Mouse (Mus musculus) layer of hippocampus, postnatal 14 days (tissue): ENCODE data around the gene Trmt44. TPM values are rescaled to one million over a fixed set of nuclear protein-coding genes. Genes with fewer than 3 reads are reported as not detected.
A peak's percentile ranks its signal among the peaks of the same experiment; 100 is the strongest.
"Not testable (repeated sequence)": the region's sequence is repeated elsewhere in the genome, so short reads cannot be mapped to it uniquely, and the experiment has no call there.

Experiments
- DNase-seq, 2 experiments: peaks; one replicate each; pipeline ENCODE4 v3.0.0; 2021 to 2022; ENCODE audit warnings: low spot score in 2 of 2, mixed read lengths in 1 of 2
- total RNA-seq, 2 experiments: library from RNA; stranded (reverse); gene quantifications; 2 replicates each; pipeline ENCODE4 v1.2.3; 2021

The Trmt44 gene
- total RNA-seq, 2 experiments from 2014 or later, result 7.8 to 8.9 TPM

DNA sequence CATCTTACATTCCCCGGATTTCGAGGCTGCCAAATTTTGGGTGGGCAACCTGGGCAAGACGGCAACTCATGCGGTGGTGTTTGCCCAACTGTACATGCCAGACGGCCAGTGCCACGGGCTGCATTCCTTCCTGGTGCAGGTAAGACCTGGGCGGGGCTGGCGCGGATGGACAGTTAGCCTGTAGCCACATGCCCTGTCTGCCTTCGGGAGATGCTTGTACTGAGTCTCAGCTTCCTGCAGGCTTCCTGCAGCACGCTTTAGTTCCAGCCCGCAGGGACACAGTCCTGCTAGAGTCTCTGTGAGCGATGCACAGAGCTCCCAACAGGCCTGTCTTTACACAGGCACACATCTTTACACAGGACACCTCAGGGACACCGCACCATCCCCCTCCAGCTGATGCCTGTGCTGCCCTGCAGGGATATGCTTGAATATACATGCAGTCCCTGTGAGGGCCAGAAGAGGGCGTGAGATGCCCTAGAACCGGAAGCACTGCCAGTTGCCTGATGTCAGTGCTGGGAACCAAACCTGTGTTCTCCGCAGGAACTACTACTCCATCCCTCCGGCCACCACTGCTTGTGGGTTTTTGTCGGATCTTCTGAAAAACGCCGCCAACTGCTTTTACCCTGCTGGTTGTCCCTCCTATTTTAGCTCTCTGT, 17.3 kb upstream of the Trmt44 start:
- no peak for DNase-seq

GRCm38 (mm10) chr5:35591497-35591896, 16.6 kb upstream of the Trmt44 start:
- no peak for DNase-seq

- DNase-seq, result not testable (repeated sequence)
Observed at GRCm38 (mm10) chr5:35584259-35584658, 9.4 kb upstream of the Trmt44 start.

DNA sequence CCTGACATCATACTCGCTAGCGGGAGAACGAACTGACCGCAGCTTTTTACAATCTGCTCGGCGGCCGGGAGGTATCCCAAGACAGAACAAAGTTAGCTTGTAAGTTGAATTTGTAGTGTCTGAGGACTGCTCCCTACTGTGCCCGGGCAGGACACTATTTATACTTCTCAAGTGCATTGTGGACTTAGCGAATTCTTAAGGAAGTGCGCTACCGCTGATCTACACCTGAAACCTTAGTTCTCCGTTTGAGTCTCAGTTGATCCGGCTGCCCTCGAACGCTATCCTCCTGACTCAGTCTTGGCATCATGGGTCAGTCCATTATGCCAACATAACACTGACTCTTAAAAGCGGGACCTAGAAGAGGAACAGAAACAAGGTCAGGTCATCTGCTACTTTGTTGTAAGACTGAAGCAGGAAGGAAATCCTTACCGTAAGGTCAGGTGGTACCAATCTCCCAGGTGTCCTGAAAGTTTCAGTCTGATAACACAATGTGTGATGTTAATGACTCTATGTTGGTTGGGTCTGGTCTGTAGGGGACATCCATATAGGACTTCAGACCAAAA, 8.4 kb upstream of the Trmt44 start:
- DNase-seq, result no peak

DNA sequence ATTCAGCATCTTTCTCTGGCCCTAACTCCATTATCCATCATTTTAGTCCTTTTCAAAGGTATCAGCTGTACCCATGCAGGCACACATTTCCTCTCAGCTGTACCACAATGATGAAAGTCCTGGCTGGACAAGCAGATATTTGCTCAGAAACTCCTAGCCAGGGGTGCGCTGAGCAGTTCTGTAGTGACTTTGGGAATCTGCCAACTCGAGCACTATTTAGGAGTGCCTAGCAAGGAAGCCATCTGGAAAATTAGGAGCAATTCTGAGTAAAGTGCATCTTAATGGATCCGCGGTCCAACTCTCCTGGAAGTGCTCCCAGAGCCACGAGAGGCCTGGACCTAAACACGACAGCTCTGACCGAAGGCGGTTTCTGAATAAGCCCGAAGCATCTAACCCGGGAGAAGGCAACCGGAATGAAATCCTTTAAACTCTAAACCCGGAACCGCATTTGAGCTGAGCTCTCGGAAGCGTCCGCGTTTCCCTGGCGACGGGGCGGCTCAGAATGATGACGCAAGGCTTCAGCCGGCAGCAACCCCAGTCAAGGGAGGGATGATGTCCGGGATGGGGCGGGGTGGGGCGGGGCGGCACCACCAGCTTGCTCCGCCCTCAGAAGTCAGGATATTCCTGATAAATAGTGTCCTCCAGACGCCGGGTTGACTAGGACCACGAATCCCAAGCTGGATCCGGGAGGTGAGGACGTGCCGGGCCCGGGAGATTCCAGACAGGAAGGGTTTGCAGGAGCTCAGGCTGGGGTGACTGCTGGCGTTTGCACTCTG, 7.8 kb upstream of the Trmt44 start, which contains the start of gene Acox3:
Acox3 (plus strand) TSS at position 596 of the 776 bp plus-strand sequence.
- DNase-seq, result peak; percentile 94 to 98

DNA sequence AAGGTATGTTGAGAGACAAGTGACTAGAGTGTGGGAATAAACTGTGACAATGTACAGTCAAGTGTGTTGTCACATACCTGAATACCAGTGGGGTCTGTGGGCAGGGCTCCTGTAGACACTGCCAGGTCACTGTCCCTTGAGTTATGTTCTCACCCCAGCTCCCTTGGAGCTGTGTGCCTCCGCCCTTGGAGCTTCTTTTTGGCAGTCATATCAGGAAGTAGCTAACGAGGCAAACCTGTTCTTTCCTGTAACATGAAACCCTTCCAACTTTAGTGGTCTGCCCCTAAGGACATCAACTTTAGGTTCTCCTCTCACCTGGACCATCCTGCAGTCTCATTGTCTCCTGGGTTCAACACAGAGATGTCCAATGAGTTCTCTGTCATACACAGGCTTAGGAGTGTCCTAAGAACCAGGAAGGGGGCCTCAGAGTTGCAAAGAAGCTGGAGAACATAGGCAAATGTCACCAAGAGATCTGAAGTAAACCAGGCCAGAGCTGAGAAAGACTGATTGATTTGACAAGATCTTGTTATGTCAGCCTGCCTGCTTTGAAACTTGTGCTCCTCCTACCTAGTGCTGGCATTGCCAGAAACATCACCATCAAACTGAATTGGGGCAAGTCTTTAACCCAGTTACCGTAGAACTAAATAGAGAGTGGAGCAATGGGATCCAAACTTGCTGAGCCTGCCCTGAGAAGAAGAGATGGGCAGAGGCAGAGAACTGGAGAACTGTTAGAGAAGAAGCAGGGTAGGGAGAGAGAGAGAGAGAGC, 5.5 kb upstream of the Trmt44 start:
- DNase-seq, result no peak

- no peak for DNase-seq
Observed at GRCm38 (mm10) chr5:35579247-35579893, 4.5 kb upstream of the Trmt44 start.

DNA sequence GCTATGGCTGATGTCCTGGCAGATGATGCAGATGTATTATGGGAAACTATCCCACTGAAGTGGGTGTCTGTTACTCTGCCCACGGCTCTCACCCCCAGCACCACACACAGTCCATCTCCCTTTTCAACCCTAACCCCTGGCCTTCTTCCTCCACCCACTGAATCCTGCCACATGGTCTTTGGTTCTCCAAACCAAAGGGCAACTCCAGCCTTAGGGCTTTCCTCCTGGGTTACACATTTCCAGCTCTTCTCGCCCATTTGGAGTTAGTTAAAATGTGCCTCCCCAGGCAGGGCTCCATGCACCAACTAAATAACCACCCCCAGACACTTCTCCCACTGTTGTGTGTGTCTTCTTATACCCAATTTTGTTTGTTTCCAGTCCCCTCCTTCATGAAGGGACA, 3.5 kb upstream of the Trmt44 start:
- DNase-seq, result no peak

- DNase-seq, result no peak
Observed at GRCm38 (mm10) chr5:35576409-35577020, 1.6 kb upstream of the Trmt44 start.

- no peak for DNase-seq
Observed at GRCm38 (mm10) chr5:35571546-35571945, 3.3 kb downstream of the Trmt44 start.

DNA sequence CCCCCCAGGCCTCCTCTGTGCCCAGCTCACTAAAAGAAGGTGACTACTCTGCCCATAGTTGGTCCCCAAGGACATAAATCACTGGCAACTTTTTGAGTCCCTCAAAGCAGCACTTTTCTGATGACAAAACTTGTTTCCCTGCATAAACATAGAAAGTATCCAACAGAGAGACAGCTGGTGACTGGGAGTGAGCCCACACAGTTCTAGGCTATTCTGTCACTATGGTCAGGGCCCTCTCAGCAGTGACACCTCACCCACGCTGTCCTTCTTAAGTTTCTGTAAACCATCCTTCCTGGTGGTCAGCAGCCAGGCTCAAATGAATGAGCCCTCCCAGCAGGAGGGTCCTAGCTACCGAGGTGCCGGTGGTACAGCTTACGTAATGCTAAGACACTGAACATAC, 8.2 kb downstream of the Trmt44 start:
- no peak for DNase-seq

GRCm38 (mm10) chr5:35565217-35565616, 9.7 kb downstream of the Trmt44 start:
- no peak for DNase-seq

DNA sequence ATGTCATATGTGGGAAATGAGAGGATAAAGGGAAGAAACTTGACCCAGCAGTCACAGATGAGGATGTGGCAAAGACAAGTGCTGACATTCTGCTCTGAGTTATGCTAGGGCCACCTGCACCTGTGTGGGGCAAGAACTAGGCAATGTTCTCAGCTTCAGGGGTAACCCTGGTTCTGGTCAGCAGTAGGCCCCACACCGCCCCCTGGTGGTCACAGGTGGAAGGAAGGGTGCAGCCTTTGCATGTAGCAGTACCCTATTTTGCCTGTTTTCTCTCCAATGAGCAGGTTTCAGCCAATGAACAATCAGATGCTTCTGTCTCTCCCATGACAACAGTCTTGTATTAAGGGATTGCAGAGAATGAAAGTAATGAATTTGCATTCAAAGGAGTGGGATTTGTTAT, 11.4 kb downstream of the Trmt44 start:
- peak; percentile 60 to 64 for DNase-seq

DNA sequence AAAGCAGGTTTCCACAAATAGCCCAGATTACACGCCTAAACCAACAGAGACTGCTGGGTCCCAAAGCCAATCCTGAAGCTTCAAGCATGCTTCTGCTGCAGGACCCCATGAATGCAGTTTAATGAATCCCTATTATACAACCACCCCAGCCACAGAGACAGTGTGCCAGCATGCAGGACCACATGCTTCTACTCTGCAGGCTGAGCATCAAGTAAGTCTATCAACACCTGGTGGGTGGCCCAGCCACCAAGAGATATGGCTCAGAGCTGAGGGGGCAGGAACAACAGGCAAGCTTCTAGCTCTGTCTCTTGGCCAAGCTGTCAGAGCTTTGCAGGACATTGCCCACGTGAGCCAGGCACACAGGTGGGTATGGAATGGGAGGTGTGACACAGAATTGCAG, 12.3 kb downstream of the Trmt44 start:
- DNase-seq, result no peak

GRCm38 (mm10) chr5:35559447-35559846, 15.4 kb downstream of the Trmt44 start:
- no peak for DNase-seq

- DNase-seq, result no peak
Observed at GRCm38 (mm10) chr5:35557946-35558621, 16.8 kb downstream of the Trmt44 start.

GRCm38 (mm10) chr5:35556393-35556792, 18.5 kb downstream of the Trmt44 start:
- DNase-seq, result no peak

- DNase-seq, result no peak
Observed at GRCm38 (mm10) chr5:35552838-35553539, 21.9 kb downstream of the Trmt44 start.
